Mouse (Mus musculus) hindbrain, embryonic 10.5 days (tissue): ENCODE data around the gene Tmco1. TPM values are rescaled to one million over a fixed set of nuclear protein-coding genes. Genes with fewer than 3 reads are reported as not detected.
"Not testable (repeated sequence)": the region's sequence is repeated elsewhere in the genome, so short reads cannot be mapped to it uniquely, and the experiment has no call there.

Experiments used
- DNase-seq: peaks from one replicate; pipeline ENCODE4 v3.0.0-alpha.2; 2017; ENCODE audit warnings: low spot score
- H3K27ac ChIP-seq: fragments of 300-500 bp; sonication (generic); 2 replicates; pipeline ENCODE4 v1.5.1; 2016; ENCODE audit warnings: mild to moderate bottlenecking, moderate library complexity
- H3K27me3 ChIP-seq: fragments of 300-500 bp; sonication (generic); 2 replicates; pipeline ENCODE4 v1.6.1; 2016; ENCODE audit warnings: mild to moderate bottlenecking; ENCODE audit not compliant: poor library complexity, insufficient read depth, severe bottlenecking
- H3K36me3 ChIP-seq: fragments of 300-500 bp; sonication (generic); 2 replicates; pipeline ENCODE4 v1.6.1; 2016; ENCODE audit warnings: mild to moderate bottlenecking, moderate library complexity
- H3K4me1 ChIP-seq: fragments of 300-500 bp; sonication (generic); replicated peaks from 2 replicates; pipeline ENCODE4 v1.6.1; 2016; ENCODE audit warnings: mild to moderate bottlenecking
- H3K4me3 ChIP-seq: fragments of 300-500 bp; sonication (generic); 2 replicates; pipeline ENCODE4 v1.5.1; 2016; ENCODE audit warnings: mild to moderate bottlenecking, moderate library complexity
- H3K9me3 ChIP-seq: fragments of 300-500 bp; sonication (generic); 2 replicates; pipeline ENCODE4 v1.6.1; 2016; ENCODE audit warnings: mild to moderate bottlenecking, moderate library complexity
- WGBS: fragments of 180-500 bp; shearing (Covaris S2); methylation state at CpG from one replicate; pipeline ENCODE4 v1.1.7; 2016; 5-methylcytosine and 5-hydroxymethylcytosine counted together
- polyA plus RNA-seq: library from polyadenylated mRNA; unstranded; fragments of >200 nt; fragmentation: Nextera tagmentation; extraction: Ambion mirVana; gene quantifications from 2 replicates; pipeline ENCODE4 v1.2.1, GENCODE M21; 2016

The Tmco1 gene
- polyA plus RNA-seq, 1 experiment from 2014 or later: 78.3 TPM

DNA sequence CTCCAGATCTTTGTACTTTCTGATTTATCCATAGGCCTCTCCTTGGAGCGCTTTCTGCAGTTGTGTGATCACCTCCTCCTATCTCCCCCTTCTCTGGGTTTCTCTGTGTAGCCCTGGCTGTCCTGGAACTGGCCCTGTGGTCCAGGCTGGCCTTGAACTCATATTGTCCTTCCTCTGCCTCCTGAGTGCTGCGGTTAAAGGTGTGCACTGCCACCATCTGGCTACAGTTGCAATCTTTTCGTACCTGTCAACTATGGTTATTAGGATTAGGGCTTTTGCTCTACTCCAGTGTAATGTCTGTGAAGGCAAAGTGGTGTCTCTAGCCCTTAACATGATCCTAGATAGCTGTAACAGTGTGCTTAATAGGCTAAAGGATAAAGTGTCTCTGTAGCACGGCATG is 5.0 kb downstream of the Tmco1 start:
- H3K4me1 ChIP-seq: peaks cover 10% of the 10 kb centered on the region
- no peak for DNase-seq
- no peaks in the 10 kb centered on the region for H3K9me3 ChIP-seq
- H3K27me3 ChIP-seq: no peaks in the 10 kb centered on the region
- no peak overlapping the region for H3K4me3 ChIP-seq
- H3K36me3 ChIP-seq: peaks cover 64% of the 10 kb centered on the region
- WGBS: 91% methylated on average over 4 of the region's 4 CpGs
- H3K27ac ChIP-seq: no peak overlapping the region

DNA sequence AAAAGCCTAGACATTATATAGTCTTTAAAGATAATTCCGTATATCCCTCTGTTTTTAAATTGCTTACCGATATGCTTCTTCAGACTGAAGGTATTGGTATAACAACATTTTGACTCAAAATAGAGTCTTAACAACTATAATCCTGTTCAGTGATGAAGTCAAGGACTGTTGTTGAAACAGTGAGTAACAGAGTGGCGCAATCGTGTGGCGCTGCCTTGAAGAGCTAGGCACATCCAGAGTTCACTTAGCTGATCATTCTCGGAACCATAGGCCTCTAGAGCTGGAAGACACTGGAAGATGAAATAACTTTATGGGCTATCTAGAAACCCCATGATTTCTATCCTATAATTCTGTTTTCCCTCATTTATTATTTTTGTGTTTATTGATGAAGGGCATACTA is 13.5 kb downstream of the Tmco1 start:
- Histone ChIP-seq H3K27me3 (no peaks in the 10 kb centered on the region), H3K4me1 (no peaks in the 10 kb centered on the region), H3K9me3 (no peaks in the 10 kb centered on the region), H3K4me3 (no peak overlapping the region), H3K36me3 (peaks cover 93% of the 10 kb centered on the region), H3K27ac (no peak overlapping the region)
- WGBS: 96% methylated on average over 6 of the region's 6 CpGs
- DNase-seq: no peak

DNA sequence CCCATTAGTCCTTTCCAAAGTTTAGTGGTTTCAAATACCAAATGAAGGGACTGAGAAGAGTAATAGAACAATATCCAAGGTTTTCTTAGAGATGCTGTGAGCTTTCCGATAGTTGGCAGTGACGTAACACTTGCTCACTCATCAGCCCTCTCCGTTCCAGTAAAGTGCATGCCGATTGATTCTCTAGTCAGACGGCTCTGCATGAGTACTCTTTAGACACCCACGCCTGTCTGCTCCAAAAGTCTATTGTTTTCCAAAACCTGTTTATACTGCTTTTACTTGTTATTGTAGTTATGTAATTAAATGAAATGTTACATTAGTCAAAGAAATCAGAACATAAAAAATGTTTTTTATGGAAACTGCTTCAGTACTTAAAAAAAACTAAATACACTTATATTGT is 20.6 kb downstream of the Tmco1 start:
- Histone ChIP-seq H3K9me3 (no peaks in the 10 kb centered on the region), H3K27me3 (no peaks in the 10 kb centered on the region), H3K27ac (no peak overlapping the region), H3K36me3 (peaks cover 86% of the 10 kb centered on the region), H3K4me3 (no peak overlapping the region), H3K4me1 (no peaks in the 10 kb centered on the region)
- DNase-seq: no peak
- WGBS: 85% methylated on average over 6 of the region's 6 CpGs

DNA sequence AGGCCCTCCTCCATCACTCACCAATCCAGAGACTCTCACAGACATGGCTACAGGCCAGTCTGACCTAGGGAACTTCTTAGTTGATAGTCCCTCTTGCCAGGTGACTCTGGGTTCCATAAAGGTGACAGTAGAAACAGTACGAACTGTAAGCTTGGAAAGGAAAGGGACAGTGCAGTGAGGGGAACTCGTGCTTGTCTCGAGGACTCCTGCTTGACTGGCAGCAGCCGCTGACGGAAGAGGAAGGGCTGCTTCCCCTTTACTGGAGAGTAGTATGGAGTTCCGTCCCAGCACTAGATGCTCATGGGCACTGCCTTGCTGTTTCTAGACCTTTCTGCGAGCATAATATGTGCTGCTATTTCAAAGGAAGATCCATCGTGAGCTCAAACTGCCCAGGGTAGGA is 22.9 kb downstream of the Tmco1 start:
- Histone ChIP-seq H3K27ac (no peak overlapping the region), H3K4me1 (no peaks in the 10 kb centered on the region), H3K36me3 (peaks cover 68% of the 10 kb centered on the region), H3K27me3 (no peaks in the 10 kb centered on the region), H3K4me3 (no peak overlapping the region), H3K9me3 (no peaks in the 10 kb centered on the region)
- DNase-seq: no peak
- 95% methylated on average over 8 of the region's 8 CpGs for WGBS

DNA sequence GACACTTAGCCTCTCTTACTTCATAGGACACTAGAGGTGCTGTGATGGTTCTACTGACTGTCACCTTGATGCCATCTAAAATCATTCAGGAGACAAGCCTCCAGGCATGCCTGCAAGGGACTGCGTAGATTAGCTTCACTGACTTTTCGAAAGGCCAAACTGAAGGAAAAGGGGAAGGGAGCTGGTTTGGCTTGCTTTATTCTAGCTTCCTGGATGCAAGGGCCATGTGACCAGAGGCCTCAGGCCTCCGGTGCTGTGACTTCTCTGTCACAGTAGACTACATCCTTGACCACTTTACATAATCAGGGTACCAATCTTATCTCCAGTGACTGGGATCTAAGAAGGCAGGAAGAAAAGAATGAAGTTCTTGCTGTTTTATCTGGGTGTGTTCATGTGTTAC is 28.2 kb downstream of the Tmco1 start:
- Histone ChIP-seq H3K9me3 (no peaks in the 10 kb centered on the region), H3K27ac (no peak overlapping the region), H3K36me3 (peaks cover 19% of the 10 kb centered on the region), H3K4me3 (no peak overlapping the region), H3K4me1 (peaks cover 9% of the 10 kb centered on the region), H3K27me3 (peaks cover 18% of the 10 kb centered on the region)
- WGBS: 92% methylated on average over 3 of the region's 3 CpGs
- DNase-seq: no peak

DNA sequence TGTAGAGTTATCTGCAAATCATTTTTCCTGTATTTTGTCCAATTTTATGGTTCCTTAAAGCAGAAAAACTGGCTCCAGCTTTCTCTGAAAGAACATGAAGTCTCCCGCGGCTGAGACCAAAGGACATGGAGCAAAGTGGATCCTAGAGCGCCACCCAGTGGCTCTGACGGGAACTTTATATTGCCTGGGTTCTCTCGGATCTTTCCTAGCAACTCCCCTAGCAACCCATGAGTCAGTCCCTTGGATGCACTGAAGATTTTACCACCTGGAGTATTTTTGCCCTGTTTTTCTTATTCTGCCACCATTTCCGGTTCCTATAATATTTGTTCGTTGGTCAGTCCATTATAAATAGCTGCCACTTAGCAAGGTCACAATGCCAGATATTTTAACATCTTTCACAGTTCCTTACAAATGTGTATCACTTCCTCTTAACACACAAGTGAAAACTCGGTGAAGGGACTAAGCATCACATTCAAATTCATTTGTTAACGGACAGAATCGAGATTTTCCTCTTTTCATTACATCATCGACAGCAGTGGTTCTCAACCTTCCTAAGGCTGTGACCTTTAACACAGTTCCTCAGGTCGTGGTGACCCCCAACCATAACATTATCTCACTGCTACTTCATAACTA is 29.4 kb downstream of the Tmco1 start:
- Histone ChIP-seq H3K4me3 (no peak overlapping the region), H3K36me3 (peaks cover 7% of the 10 kb centered on the region), H3K27me3 (peaks cover 21% of the 10 kb centered on the region), H3K4me1 (peaks cover 9% of the 10 kb centered on the region), H3K9me3 (no peaks in the 10 kb centered on the region), H3K27ac (no peak overlapping the region)
- 20% methylated on average over 12 of the region's 12 CpGs for WGBS
- peak; percentile 86 for DNase-seq

DNA sequence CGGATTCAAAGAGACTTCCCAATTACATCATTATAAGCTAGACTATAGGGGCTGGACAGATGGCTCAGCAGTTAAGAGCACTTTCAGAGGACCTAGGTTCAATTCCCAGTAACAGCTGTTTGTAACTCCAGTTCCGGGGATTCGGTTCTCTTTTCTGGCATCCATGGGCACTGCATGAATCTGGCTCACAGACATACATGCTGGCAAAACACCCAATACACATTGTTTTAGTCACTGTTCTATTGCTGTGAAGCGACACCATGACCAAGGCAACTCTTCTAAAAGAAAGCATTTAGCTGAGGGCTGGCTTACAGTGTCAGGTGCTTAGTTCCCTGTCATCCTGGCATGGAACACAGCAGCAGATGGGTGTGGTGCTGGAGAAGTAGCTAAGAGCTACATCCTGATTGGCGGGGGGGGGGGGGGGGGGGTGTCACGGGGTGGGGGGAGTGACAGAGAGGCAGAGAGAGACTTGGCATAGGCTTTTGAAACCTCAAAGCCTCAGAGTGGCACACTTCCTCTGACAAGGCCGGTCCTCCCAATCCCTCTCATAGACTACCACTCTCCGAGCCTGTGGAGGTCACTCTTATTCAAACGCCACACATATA is 31.1 kb downstream of the Tmco1 start:
- H3K4me3 ChIP-seq: no peak overlapping the region
- H3K27me3 ChIP-seq: peaks cover 21% of the 10 kb centered on the region
- no peaks in the 10 kb centered on the region for H3K36me3 ChIP-seq
- peaks cover 9% of the 10 kb centered on the region for H3K4me1 ChIP-seq
- no peak overlapping the region for H3K27ac ChIP-seq
- 77% methylated on average over 8 of the region's 9 CpGs for WGBS
- no peak for DNase-seq
- H3K9me3 ChIP-seq: no peaks in the 10 kb centered on the region

DNA sequence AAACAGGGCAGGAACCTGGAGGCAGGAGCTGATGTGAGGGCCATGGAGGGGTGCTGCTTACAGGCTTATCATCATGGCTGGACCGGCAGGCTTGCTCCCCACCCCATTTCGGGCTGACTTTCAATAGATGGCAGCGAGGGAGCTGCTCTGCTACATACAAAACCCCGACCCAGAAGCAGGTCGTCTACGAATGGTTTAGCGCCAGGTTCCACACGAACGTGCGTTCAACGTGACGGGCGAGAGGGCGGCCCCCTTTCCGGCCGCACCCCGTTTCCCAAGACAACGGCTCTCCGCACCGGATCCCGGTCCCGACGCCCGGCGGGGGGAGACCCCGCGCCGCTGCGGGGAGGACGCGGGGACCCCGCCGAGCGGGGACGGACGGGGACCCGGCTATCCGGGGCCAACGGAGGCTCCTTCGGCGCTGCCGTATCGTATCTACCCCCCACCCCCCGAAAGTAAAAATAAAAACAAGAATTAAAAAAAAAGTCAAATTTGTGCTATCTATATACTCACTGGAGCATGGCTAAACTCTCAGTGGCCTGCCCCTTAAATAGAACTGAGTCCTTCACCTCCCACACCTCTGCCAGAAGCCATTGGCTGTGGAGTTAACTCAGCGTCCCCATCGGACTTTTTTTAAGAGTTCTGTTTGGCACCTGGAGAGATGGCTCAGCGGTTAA is 32.1 kb downstream of the Tmco1 start:
- H3K36me3 ChIP-seq: no peaks in the 10 kb centered on the region
- H3K4me3 ChIP-seq: peak overlapping the region; percentile 56
- peak; percentile 20 for DNase-seq
- H3K27me3 ChIP-seq: peaks cover 21% of the 10 kb centered on the region
- H3K4me1 ChIP-seq: peaks cover 9% of the 10 kb centered on the region
- WGBS: 3% methylated on average over 47 of the region's 47 CpGs
- H3K27ac ChIP-seq: peak overlapping the region; percentile 56; the same call in 1 of the 2 replicates
- H3K9me3 ChIP-seq: no peaks in the 10 kb centered on the region

DNA sequence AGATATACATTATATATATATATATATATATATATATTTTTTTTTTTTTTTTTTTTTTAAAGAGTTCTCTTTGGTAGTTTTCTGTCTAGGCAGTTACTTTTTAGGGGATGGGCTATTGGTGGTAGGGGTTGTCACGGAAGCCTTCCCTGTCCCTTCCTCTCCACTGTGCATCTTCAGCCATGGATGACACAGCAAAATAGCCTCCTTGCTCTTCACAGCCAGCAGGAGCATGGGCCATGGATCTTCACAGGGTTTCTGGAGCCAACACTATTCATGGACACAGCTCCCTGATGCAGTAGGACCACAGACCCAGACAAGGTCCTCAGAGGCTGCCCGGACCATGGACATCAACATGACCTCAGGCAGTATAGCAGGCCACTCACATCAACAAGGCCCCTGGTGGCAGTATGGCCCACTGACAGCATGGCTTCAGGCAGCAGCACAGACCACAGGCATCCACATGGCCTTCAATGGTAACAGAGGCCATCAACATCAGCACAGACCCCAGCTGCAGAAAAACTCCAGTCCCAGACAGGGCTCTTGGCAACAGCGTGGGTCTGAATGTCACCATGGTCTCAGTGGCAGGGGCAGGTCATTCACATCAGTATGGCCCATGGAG is 32.8 kb downstream of the Tmco1 start:
- no peaks in the 10 kb centered on the region for H3K9me3 ChIP-seq
- H3K27me3 ChIP-seq: peaks cover 21% of the 10 kb centered on the region
- no peaks in the 10 kb centered on the region for H3K36me3 ChIP-seq
- H3K4me1 ChIP-seq: peaks cover 9% of the 10 kb centered on the region
- DNase-seq: peak; percentile 15
- no peak overlapping the region for H3K27ac ChIP-seq
- 90% methylated on average over 3 of the region's 3 CpGs for WGBS
- H3K4me3 ChIP-seq: no peak overlapping the region

DNA sequence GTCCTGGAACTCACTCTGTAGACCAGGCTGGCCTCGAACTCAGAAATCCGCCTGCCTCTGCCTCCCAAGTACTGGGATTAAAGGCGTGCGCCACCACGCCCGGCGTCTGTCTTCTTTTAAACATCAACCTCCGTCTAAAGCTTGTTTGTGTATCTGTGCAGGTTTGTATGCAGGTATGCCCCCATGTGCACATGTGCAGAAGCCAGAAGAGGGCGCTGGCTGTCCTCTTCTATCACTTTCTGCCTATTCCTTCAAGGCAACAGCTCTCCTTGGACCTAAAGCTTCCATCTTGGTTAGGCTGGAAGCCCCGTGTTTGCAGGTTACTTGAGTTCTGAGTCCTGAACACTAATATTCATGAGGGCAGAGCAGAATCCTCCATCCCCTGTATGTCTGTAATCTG is 34.7 kb downstream of the Tmco1 start:
- Histone ChIP-seq H3K4me3 (no peak overlapping the region), H3K9me3 (no peaks in the 10 kb centered on the region), H3K27me3 (peaks cover 21% of the 10 kb centered on the region), H3K36me3 (no peaks in the 10 kb centered on the region), H3K4me1 (peaks cover 9% of the 10 kb centered on the region), H3K27ac (no peak overlapping the region)
- WGBS: 89% methylated on average over 10 of the region's 10 CpGs
- DNase-seq: no peak

DNA sequence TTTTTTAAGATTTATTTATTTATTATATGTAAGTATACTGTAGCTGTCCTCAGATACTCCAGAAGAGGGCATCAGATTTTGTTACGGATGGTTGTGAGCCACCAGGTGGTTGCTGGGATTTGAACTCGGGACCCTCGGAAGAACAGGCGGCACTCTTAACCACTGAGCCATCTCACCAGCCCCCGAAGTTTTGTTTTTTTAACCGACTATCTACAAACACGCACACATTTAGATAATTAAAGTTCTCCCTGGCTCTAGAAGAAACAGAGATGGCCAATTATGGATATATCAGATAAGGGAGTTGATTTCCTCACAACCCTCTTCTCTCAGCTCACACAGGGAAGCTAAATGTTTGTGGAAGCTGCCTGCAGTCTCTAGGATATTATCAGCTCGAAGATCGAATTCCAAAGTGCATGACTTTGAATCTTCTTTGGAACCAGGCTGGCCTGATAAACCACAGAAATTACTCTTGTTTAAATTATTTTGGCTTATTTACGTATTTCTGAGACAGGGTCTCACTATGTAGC is 37.9 kb downstream of the Tmco1 start:
- WGBS: 91% methylated on average over 10 of the region's 10 CpGs
- H3K36me3 ChIP-seq, H3K4me3 ChIP-seq, DNase-seq, H3K27ac ChIP-seq, H3K27me3 ChIP-seq, H3K9me3 ChIP-seq: not testable (repeated sequence)
- peaks cover 10% of the 10 kb centered on the region for H3K4me1 ChIP-seq

DNA sequence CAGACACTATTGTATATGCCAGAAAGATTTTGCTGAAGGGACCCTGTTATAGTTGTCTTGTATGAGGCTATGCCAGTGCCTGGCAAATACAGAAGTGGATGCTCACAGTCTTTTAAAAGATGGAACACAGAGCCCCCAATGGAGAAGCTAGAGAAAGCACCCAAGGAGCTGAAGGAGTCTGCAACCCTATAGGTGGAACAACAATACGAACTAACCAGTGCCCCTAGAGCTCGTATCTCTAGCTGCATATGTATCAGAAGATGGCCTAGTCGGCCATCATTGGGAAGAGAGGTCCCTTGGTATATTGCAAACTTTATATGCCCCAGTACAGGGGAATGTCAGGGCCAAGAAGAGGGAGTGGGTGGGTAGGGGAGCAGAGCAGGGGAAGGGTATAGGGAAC is 41.0 kb downstream of the Tmco1 start:
- H3K4me1 ChIP-seq: peaks cover 11% of the 10 kb centered on the region
- not testable (repeated sequence) for DNase-seq, H3K36me3 ChIP-seq, H3K9me3 ChIP-seq, H3K27ac ChIP-seq, H3K27me3 ChIP-seq
- H3K4me3 ChIP-seq: 0 out of 2 replicates have a peak overlapping the region, but pooled peaks have one; percentile 85
- 68% methylated on average over 3 of the region's 3 CpGs for WGBS
